Mouse (Mus musculus): ENCODE data around the gene Itga11. TPM values are rescaled to one million over a fixed set of nuclear protein-coding genes. Genes with fewer than 3 reads are reported as not detected.

The Itga11 gene
- polyA plus RNA-seq, 1 experiment from 2014 or later, result 1.5 TPM

GRCm38 (mm10) chr9:62695210-62695609 is 17.6 kb downstream of the Itga11 start:
- Histone ChIP-seq H3K36me3 (no peaks in the 10 kb centered on the region), H3K27me3 (no peaks in the 10 kb centered on the region), H3K4me1 (replicated peaks) (no peaks in the 10 kb centered on the region), H3K4me2 (no peak overlapping the region), H3K4me3 (no peak overlapping the region), H3K9ac (no peak overlapping the region), H3K27ac (replicated peaks) (no peak overlapping the region), H3K9me3 (no peaks in the 10 kb centered on the region)
- WGBS, result 81% methylated on average over 9 of the region's 9 CpGs
- ATAC-seq (ENCODE audit: low FRiP score, low read depth), result no peak

- Histone ChIP-seq H3K4me2 (no peak overlapping the region), H3K4me1 (replicated peaks) (no peaks in the 10 kb centered on the region), H3K9ac (no peak overlapping the region), H3K9me3 (no peaks in the 10 kb centered on the region), H3K27me3 (no peaks in the 10 kb centered on the region), H3K4me3 (no peak overlapping the region), H3K36me3 (no peaks in the 10 kb centered on the region), H3K27ac (replicated peaks) (no peak overlapping the region)
- ATAC-seq (ENCODE audit: low FRiP score, low read depth), result no peak
- 88% methylated on average over 4 of the region's 4 CpGs for WGBS
Measured at GRCm38 (mm10) chr9:62696799-62697198, 19.2 kb downstream of the Itga11 start.

GRCm38 (mm10) chr9:62707267-62707666 is 29.6 kb downstream of the Itga11 start:
- 81% methylated on average over 4 of the region's 4 CpGs for WGBS
- Histone ChIP-seq H3K27ac (replicated peaks) (no peak overlapping the region), H3K9me3 (no peaks in the 10 kb centered on the region), H3K27me3 (no peaks in the 10 kb centered on the region), H3K4me3 (no peak overlapping the region), H3K4me1 (replicated peaks) (peaks cover 12% of the 10 kb centered on the region; the same call in 1 of the 2 replicates), H3K9ac (no peak overlapping the region), H3K4me2 (no peak overlapping the region), H3K36me3 (no peaks in the 10 kb centered on the region)
- no peak for ATAC-seq (ENCODE audit: low FRiP score, low read depth)

GRCm38 (mm10) chr9:62707870-62708269 is 30.2 kb downstream of the Itga11 start:
- Histone ChIP-seq H3K27ac (replicated peaks) (no peak overlapping the region), H3K9me3 (no peaks in the 10 kb centered on the region), H3K4me1 (replicated peaks) (peaks cover 12% of the 10 kb centered on the region; the same call in 1 of the 2 replicates), H3K27me3 (no peaks in the 10 kb centered on the region), H3K36me3 (no peaks in the 10 kb centered on the region), H3K4me2 (no peak overlapping the region), H3K4me3 (no peak overlapping the region), H3K9ac (no peak overlapping the region)
- ATAC-seq (ENCODE audit: low FRiP score, low read depth), result no peak
- WGBS, result 54% methylated on average over 6 of the region's 6 CpGs

GRCm38 (mm10) chr9:62709983-62710382 is 32.4 kb downstream of the Itga11 start:
- 89% methylated on average over 5 of the region's 5 CpGs for WGBS
- Histone ChIP-seq H3K4me3 (no peak overlapping the region), H3K36me3 (no peaks in the 10 kb centered on the region), H3K27me3 (no peaks in the 10 kb centered on the region), H3K4me1 (replicated peaks) (peaks cover 12% of the 10 kb centered on the region; the same call in 1 of the 2 replicates), H3K9ac (no peak overlapping the region), H3K4me2 (no peak overlapping the region), H3K27ac (replicated peaks) (no peak overlapping the region), H3K9me3 (0 out of 2 replicates have a peak, but pooled peaks cover 2% of the 10 kb centered on the region)
- no peak for ATAC-seq (ENCODE audit: low FRiP score, low read depth)

GRCm38 (mm10) chr9:62712374-62712773 is 34.7 kb downstream of the Itga11 start:
- H3K4me3 ChIP-seq, result no peak overlapping the region
- H3K27me3 ChIP-seq, result no peaks in the 10 kb centered on the region
- H3K36me3 ChIP-seq, result no peaks in the 10 kb centered on the region
- 80% methylated on average over 6 of the region's 6 CpGs for WGBS
- H3K4me2 ChIP-seq, result no peak overlapping the region
- no peak overlapping the region for H3K27ac ChIP-seq (replicated peaks)
- ATAC-seq (ENCODE audit: low FRiP score, low read depth), result no peak
- no peak overlapping the region for H3K9ac ChIP-seq
- peaks cover 12% of the 10 kb centered on the region; the same call in 1 of the 2 replicates for H3K4me1 ChIP-seq (replicated peaks)
- H3K9me3 ChIP-seq, result 0 out of 2 replicates have a peak, but pooled peaks cover 2% of the 10 kb centered on the region

- H3K4me2 ChIP-seq, result no peak overlapping the region
- no peaks in the 10 kb centered on the region for H3K27me3 ChIP-seq
- no peak overlapping the region for H3K27ac ChIP-seq (replicated peaks)
- H3K9me3 ChIP-seq, result 0 out of 2 replicates have a peak, but pooled peaks cover 2% of the 10 kb centered on the region
- no peaks in the 10 kb centered on the region for H3K36me3 ChIP-seq
- no peak overlapping the region for H3K9ac ChIP-seq
- WGBS, result 74% methylated on average over 8 of the region's 8 CpGs
- peaks cover 12% of the 10 kb centered on the region; the same call in 1 of the 2 replicates for H3K4me1 ChIP-seq (replicated peaks)
- H3K4me3 ChIP-seq, result no peak overlapping the region
- no peak for ATAC-seq (ENCODE audit: low FRiP score, low read depth)
Measured at GRCm38 (mm10) chr9:62713040-62713439, 35.4 kb downstream of the Itga11 start.

- WGBS, result 50% methylated on average over 3 of the region's 3 CpGs
- no peak for ATAC-seq (ENCODE audit: low FRiP score, low read depth)
- H3K27me3 ChIP-seq, result no peaks in the 10 kb centered on the region
- H3K4me2 ChIP-seq, result no peak overlapping the region
- H3K9me3 ChIP-seq, result 0 out of 2 replicates have a peak, but pooled peaks cover 2% of the 10 kb centered on the region
- H3K4me3 ChIP-seq, result no peak overlapping the region
- no peak overlapping the region for H3K27ac ChIP-seq (replicated peaks)
- no peaks in the 10 kb centered on the region for H3K36me3 ChIP-seq
- H3K4me1 ChIP-seq (replicated peaks), result 0 out of 2 replicates have a peak, but pooled peaks cover 7% of the 10 kb centered on the region
- H3K9ac ChIP-seq, result no peak overlapping the region
Measured at GRCm38 (mm10) chr9:62714336-62714735, 36.7 kb downstream of the Itga11 start.

GRCm38 (mm10) chr9:62717982-62718381 is 40.4 kb downstream of the Itga11 start:
- no peaks in the 10 kb centered on the region for H3K27me3 ChIP-seq
- H3K4me2 ChIP-seq, result no peak overlapping the region
- H3K36me3 ChIP-seq, result no peaks in the 10 kb centered on the region
- 0 out of 2 replicates have a peak, but pooled peaks cover 10% of the 10 kb centered on the region for H3K4me1 ChIP-seq (replicated peaks)
- no peak for ATAC-seq (ENCODE audit: low FRiP score, low read depth)
- H3K9ac ChIP-seq, result no peak overlapping the region
- H3K27ac ChIP-seq (replicated peaks), result no peak overlapping the region
- WGBS, result 42% methylated on average over 8 of the region's 8 CpGs
- H3K4me3 ChIP-seq, result no peak overlapping the region
- 0 out of 2 replicates have a peak, but pooled peaks cover 2% of the 10 kb centered on the region for H3K9me3 ChIP-seq

- no peak overlapping the region for H3K27ac ChIP-seq (replicated peaks)
- no peaks in the 10 kb centered on the region for H3K9me3 ChIP-seq
- 0 out of 2 replicates have a peak, but pooled peaks cover 10% of the 10 kb centered on the region for H3K4me1 ChIP-seq (replicated peaks)
- no peak overlapping the region for H3K4me2 ChIP-seq
- ATAC-seq (ENCODE audit: low FRiP score, low read depth), result no peak
- H3K9ac ChIP-seq, result no peak overlapping the region
- 83% methylated on average over 2 of the region's 2 CpGs for WGBS
- no peaks in the 10 kb centered on the region for H3K27me3 ChIP-seq
- H3K4me3 ChIP-seq, result no peak overlapping the region
- no peaks in the 10 kb centered on the region for H3K36me3 ChIP-seq
Measured at GRCm38 (mm10) chr9:62721791-62722190, 44.2 kb downstream of the Itga11 start.

GRCm38 (mm10) chr9:62722716-62723115 is 45.1 kb downstream of the Itga11 start:
- Histone ChIP-seq H3K9me3 (no peaks in the 10 kb centered on the region), H3K4me2 (no peak overlapping the region), H3K9ac (no peak overlapping the region), H3K27ac (replicated peaks) (no peak overlapping the region), H3K4me3 (no peak overlapping the region), H3K36me3 (no peaks in the 10 kb centered on the region), H3K4me1 (replicated peaks) (0 out of 2 replicates have a peak, but pooled peaks cover 10% of the 10 kb centered on the region), H3K27me3 (no peaks in the 10 kb centered on the region)
- no peak for ATAC-seq (ENCODE audit: low FRiP score, low read depth)
- WGBS, result 78% methylated on average over 6 of the region's 6 CpGs

GRCm38 (mm10) chr9:62724175-62724574 is 46.5 kb downstream of the Itga11 start:
- 83% methylated on average over 9 of the region's 9 CpGs for WGBS
- H3K4me2 ChIP-seq, result no peak overlapping the region
- H3K9me3 ChIP-seq, result no peaks in the 10 kb centered on the region
- no peak overlapping the region for H3K9ac ChIP-seq
- 0 out of 2 replicates have a peak, but pooled peaks cover 5% of the 10 kb centered on the region for H3K4me1 ChIP-seq (replicated peaks)
- no peaks in the 10 kb centered on the region for H3K27me3 ChIP-seq
- ATAC-seq (ENCODE audit: low FRiP score, low read depth), result no peak
- no peak overlapping the region for H3K4me3 ChIP-seq
- H3K36me3 ChIP-seq, result no peaks in the 10 kb centered on the region
- H3K27ac ChIP-seq (replicated peaks), result no peak overlapping the region

- H3K4me1 ChIP-seq (replicated peaks), result 0 out of 2 replicates have a peak, but pooled peaks cover 3% of the 10 kb centered on the region
- no peaks in the 10 kb centered on the region for H3K9me3 ChIP-seq
- no peaks in the 10 kb centered on the region for H3K27me3 ChIP-seq
- H3K4me3 ChIP-seq, result no peak overlapping the region
- ATAC-seq (ENCODE audit: low FRiP score, low read depth), result no peak
- WGBS, result 28% methylated on average over 5 of the region's 5 CpGs
- no peak overlapping the region for H3K27ac ChIP-seq (replicated peaks)
- H3K9ac ChIP-seq, result no peak overlapping the region
- no peak overlapping the region for H3K4me2 ChIP-seq
- no peaks in the 10 kb centered on the region for H3K36me3 ChIP-seq
Measured at GRCm38 (mm10) chr9:62725247-62725646, 47.6 kb downstream of the Itga11 start.
